Mouse (Mus musculus) midbrain, embryonic 11.5 days (tissue): ENCODE data around the gene Pigr. TPM values are rescaled to one million over a fixed set of nuclear protein-coding genes. Genes with fewer than 3 reads are reported as not detected.

Experiments
- ATAC-seq: fragments of 200-750 bp; cut with Nextera tagmentation; 2 replicates; pipeline ENCODE4 v1.8.0; 2017; ENCODE audit warnings: moderate TSS enrichment, moderate library complexity; ENCODE audit not compliant: low FRiP score
- DNase-seq: peaks from one replicate; pipeline ENCODE4 v3.0.0; 2015; ENCODE audit warnings: low spot score; ENCODE audit errors: missing footprints
- H3K27ac ChIP-seq: fragments of 300-500 bp; sonication (generic); 2 replicates; pipeline ENCODE4 v1.5.1; 2014; ENCODE audit warnings: low read depth, low read length
- H3K27me3 ChIP-seq: fragments of 300-500 bp; sonication (generic); 2 replicates; pipeline ENCODE4 v1.6.1; 2014; ENCODE audit warnings: mild to moderate bottlenecking, low read length, moderate library complexity, mixed read lengths; ENCODE audit not compliant: control insufficient read depth, insufficient read depth
- H3K36me3 ChIP-seq: fragments of 300-500 bp; sonication (generic); 2 replicates; pipeline ENCODE4 v1.6.1; 2014; ENCODE audit warnings: mild to moderate bottlenecking, low read length, moderate library complexity, mixed read lengths; ENCODE audit not compliant: control insufficient read depth, insufficient read depth
- H3K4me1 ChIP-seq: fragments of 300-500 bp; sonication (generic); 2 replicates; pipeline ENCODE4 v1.6.1; 2014; ENCODE audit warnings: low read length; ENCODE audit not compliant: control insufficient read depth, insufficient read depth
- H3K4me2 ChIP-seq: fragments of 300-500 bp; sonication (generic); 2 replicates; pipeline ENCODE4 v1.6.1; 2014; ENCODE audit warnings: mild to moderate bottlenecking, moderate library complexity
- H3K4me3 ChIP-seq: fragments of 300-500 bp; sonication (generic); 2 replicates; pipeline ENCODE4 v1.5.1; 2014; ENCODE audit warnings: low read depth, low read length
- H3K9ac ChIP-seq: fragments of 300-500 bp; sonication (generic); 2 replicates; pipeline ENCODE4 v1.6.1; 2014; ENCODE audit warnings: low read length
- H3K9me3 ChIP-seq: fragments of 300-500 bp; sonication (generic); 2 replicates; pipeline ENCODE4 v1.6.1; 2016; ENCODE audit warnings: low read length; ENCODE audit not compliant: control insufficient read depth
- WGBS: fragments of 180-500 bp; shearing (Covaris S2); extraction: QIAGEN DNeasy Blood & Tissue Kit; methylation state at CpG from one replicate; pipeline ENCODE4 v1.1.7; 2014; 5-methylcytosine and 5-hydroxymethylcytosine counted together
- polyA plus RNA-seq: library from polyadenylated mRNA; unstranded; fragments of >200 nt; fragmentation: Nextera tagmentation; extraction: Ambion mirVana; gene quantifications from 2 replicates; pipeline ENCODE4 v1.2.1, GENCODE M21; 2014

Pigr gene
- polyA plus RNA-seq, 1 experiment from 2014 or later: not detected

DNA sequence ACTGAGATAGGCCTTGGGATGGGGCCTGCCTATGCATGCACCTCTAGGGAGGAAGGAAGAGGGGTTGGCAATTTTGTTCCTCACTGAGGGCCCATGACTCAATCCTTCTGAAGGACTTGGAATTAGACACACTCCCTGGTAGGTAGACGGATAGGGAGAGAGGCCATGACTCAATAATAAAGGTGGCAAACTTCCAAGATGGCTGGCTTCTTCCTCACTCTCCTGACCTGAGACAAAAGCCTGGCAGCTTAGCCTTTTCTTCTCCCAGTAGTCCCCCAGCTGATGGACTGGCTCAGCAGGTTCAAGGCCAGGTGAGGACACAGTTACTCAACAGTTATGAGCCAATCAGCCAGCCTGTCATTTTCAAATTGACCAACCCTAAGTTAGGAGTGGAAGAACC is 66.0 kb downstream of the Pigr start:
- 74% methylated on average over 1 of the region's 1 CpGs for whole genome bisulfite sequencing
- Histone ChIP-seq H3K9me3 (no peaks in the 10 kb centered on the region), H3K9ac (no peak overlapping the region), H3K4me2 (no peak overlapping the region), H3K27me3 (no peaks in the 10 kb centered on the region), H3K27ac (no peak overlapping the region), H3K4me3 (no peak overlapping the region), H3K4me1 (no peaks in the 10 kb centered on the region), H3K36me3 (no peaks in the 10 kb centered on the region)
- DNase-seq (peak; percentile 72), ATAC-seq (no peak)

DNA sequence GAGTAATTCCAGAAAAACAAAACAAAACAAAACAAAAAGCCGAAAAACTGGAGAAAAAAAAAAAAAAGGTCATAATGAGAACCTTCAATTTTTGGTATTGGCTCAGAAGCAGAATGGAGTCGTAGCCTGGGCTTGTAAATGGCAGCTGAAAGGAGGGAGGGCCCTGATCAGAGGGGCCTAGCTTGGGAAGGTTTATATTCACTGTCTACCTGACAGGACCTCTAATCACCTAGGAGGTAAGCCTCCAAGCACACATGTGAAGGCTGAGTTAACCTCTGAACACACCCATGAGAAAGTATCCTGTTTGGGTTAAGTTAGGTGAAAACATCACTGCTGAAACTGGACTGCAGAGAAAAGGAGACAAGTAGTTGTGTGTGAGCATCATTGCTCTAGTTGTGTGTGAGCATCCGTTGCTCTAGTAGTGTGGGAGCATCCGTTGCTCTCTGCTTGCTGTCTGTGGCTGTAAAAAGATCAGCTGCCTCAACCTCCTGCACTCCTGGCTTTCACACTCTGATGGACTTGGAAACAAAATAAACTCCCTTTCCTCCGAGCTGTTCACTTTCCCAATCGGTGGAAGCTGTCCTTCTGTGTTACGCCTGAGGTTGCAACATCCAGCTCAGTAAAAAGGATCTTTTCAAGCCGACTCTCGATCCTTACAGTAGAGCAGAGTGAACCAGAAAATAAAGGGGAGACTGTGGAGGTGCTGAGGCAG is 67.0 kb downstream of the Pigr start:
- no peak for ATAC-seq
- Histone ChIP-seq H3K27ac (no peak overlapping the region), H3K4me1 (no peaks in the 10 kb centered on the region), H3K4me2 (no peak overlapping the region), H3K36me3 (no peaks in the 10 kb centered on the region), H3K9ac (no peak overlapping the region), H3K27me3 (no peaks in the 10 kb centered on the region), H3K9me3 (no peaks in the 10 kb centered on the region), H3K4me3 (no peak overlapping the region)
- peak; percentile 45 for DNase-seq
- 71% methylated on average over 9 of the region's 9 CpGs for WGBS

DNA sequence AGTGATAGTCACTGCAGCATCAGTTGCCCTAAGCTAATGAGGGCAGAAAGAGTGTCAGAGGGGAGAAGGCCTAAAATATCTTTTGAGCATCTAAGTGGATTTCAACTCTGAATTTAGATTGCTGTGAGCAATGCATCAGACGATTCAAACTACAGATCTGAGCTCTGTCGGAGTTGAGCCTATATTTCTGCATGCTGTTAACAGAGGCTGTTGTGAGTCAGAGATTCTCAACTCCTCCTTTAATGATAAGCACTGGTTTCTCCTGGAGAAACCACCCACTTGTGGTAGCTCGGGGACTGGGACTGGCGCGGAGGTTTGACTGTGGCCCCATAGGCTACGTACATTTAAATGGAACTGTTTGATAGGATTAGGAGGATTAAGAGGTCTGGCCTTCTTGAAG is 68.0 kb downstream of the Pigr start:
- Histone ChIP-seq H3K4me3 (no peak overlapping the region), H3K4me1 (no peaks in the 10 kb centered on the region), H3K9ac (no peak overlapping the region), H3K27ac (no peak overlapping the region), H3K36me3 (no peaks in the 10 kb centered on the region), H3K4me2 (no peak overlapping the region), H3K9me3 (no peaks in the 10 kb centered on the region), H3K27me3 (no peaks in the 10 kb centered on the region)
- 26% methylated on average over 6 of the region's 6 CpGs for WGBS
- DNase-seq (peak; percentile 60), ATAC-seq (no peak)

Other genes starting within 250 kb of the Pigr start
- gene Zp3r, start 197.1 kb upstream of the Pigr start, polyA plus RNA-seq: not detected in 2 replicates
- 0.04 TPM in 1 of 2 replicates, not detected in the other for gene C4bp, start 165.1 kb upstream of the Pigr start, polyA plus RNA-seq
- not detected in 2 replicates for gene Gm29427, start 110.9 kb upstream of the Pigr start, polyA plus RNA-seq
- 11.7 and 13.6 TPM in 2 replicates for gene Yod1, start 109.4 kb upstream of the Pigr start, polyA plus RNA-seq
- gene Pfkfb2, start 97.4 kb upstream of the Pigr start, polyA plus RNA-seq: 6.3 and 9.5 TPM in 2 replicates
- gene AA986860, start 94.7 kb upstream of the Pigr start, polyA plus RNA-seq: 0.29 and 0.37 TPM in 2 replicates
- not detected in 2 replicates for gene Fcamr, start 25.8 kb upstream of the Pigr start, polyA plus RNA-seq
- 0.27 TPM in 1 of 2 replicates, not detected in the other for gene Fcmr, start 39.0 kb downstream of the Pigr start, polyA plus RNA-seq
- gene Il24, start 60.8 kb downstream of the Pigr start, polyA plus RNA-seq: not detected in 2 replicates
- gene Il20, start 84.8 kb downstream of the Pigr start, polyA plus RNA-seq: not detected in 2 replicates
- not detected in 2 replicates for gene Il19, start 113.4 kb downstream of the Pigr start, polyA plus RNA-seq
- gene Il10, start 193.2 kb downstream of the Pigr start, polyA plus RNA-seq: not detected in 2 replicates